Mouse (Mus musculus): Measurements from ENCODE around the gene Lce3d. TPM values are rescaled to one million over a fixed set of nuclear protein-coding genes. Genes with fewer than 3 reads are reported as not detected.

Gene Lce3d
- total and polyA plus RNA-seq, 3 experiments: not detected

Other genes starting within 250 kb of the Lce3d start
- not detected in 2 replicates for gene Lce1e, start 248.3 kb upstream of the Lce3d start, total RNA-seq (2012; rRNA removed)
- not detected for gene Lce1e, start 248.3 kb upstream of the Lce3d start, polyA plus RNA-seq (2012; ENCODE audit: insufficient read depth in 1 of 2, insufficient read length in 2 of 2, low read depth in 1 of 2, low replicate concordance in 2 of 2, missing spikeins in 1 of 2)
- not detected in 2 replicates for gene Lce1f, start 237.0 kb upstream of the Lce3d start, total RNA-seq (2012; rRNA removed)
- not detected for gene Lce1f, start 237.0 kb upstream of the Lce3d start, polyA plus RNA-seq (2012; ENCODE audit: insufficient read depth in 1 of 2, insufficient read length in 2 of 2, low read depth in 1 of 2, low replicate concordance in 2 of 2, missing spikeins in 1 of 2)
- gene Gm38119, start 218.3 kb upstream of the Lce3d start, total RNA-seq (2012; rRNA removed): not detected in 2 replicates
- gene Gm38119, start 218.3 kb upstream of the Lce3d start, polyA plus RNA-seq (2012; ENCODE audit: insufficient read depth in 1 of 2, insufficient read length in 2 of 2, low read depth in 1 of 2, low replicate concordance in 2 of 2, missing spikeins in 1 of 2): not detected
- not detected in 2 replicates for gene Lce1g, start 205.1 kb upstream of the Lce3d start, total RNA-seq (2012; rRNA removed)
- gene Lce1g, start 205.1 kb upstream of the Lce3d start, polyA plus RNA-seq (2012; ENCODE audit: insufficient read depth in 1 of 2, insufficient read length in 2 of 2, low read depth in 1 of 2, low replicate concordance in 2 of 2, missing spikeins in 1 of 2): not detected
- not detected in 2 replicates for gene Lce1h, start 192.3 kb upstream of the Lce3d start, total RNA-seq (2012; rRNA removed)
- not detected for gene Lce1h, start 192.3 kb upstream of the Lce3d start, polyA plus RNA-seq (2012; ENCODE audit: insufficient read depth in 1 of 2, insufficient read length in 2 of 2, low read depth in 1 of 2, low replicate concordance in 2 of 2, missing spikeins in 1 of 2)
- gene Lce1i, start 178.5 kb upstream of the Lce3d start, total RNA-seq (2012; rRNA removed): not detected in 2 replicates
- gene Lce1i, start 178.5 kb upstream of the Lce3d start, polyA plus RNA-seq (2012; ENCODE audit: insufficient read depth in 1 of 2, insufficient read length in 2 of 2, low read depth in 1 of 2, low replicate concordance in 2 of 2, missing spikeins in 1 of 2): not detected
- not detected in 2 replicates for gene Lce1j, start 166.9 kb upstream of the Lce3d start, total RNA-seq (2012; rRNA removed)
- not detected for gene Lce1j, start 166.9 kb upstream of the Lce3d start, polyA plus RNA-seq (2012; ENCODE audit: insufficient read depth in 1 of 2, insufficient read length in 2 of 2, low read depth in 1 of 2, low replicate concordance in 2 of 2, missing spikeins in 1 of 2)
- gene Lce1k, start 149.5 kb upstream of the Lce3d start, total RNA-seq (2012; rRNA removed): not detected in 2 replicates
- gene Lce1k, start 149.5 kb upstream of the Lce3d start, polyA plus RNA-seq (2012; ENCODE audit: insufficient read depth in 1 of 2, insufficient read length in 2 of 2, low read depth in 1 of 2, low replicate concordance in 2 of 2, missing spikeins in 1 of 2): not detected
- not detected in 2 replicates for gene Kprp, start 130.1 kb upstream of the Lce3d start, total RNA-seq (2012; rRNA removed)
- not detected for gene Kprp, start 130.1 kb upstream of the Lce3d start, polyA plus RNA-seq (2012; ENCODE audit: insufficient read depth in 1 of 2, insufficient read length in 2 of 2, low read depth in 1 of 2, low replicate concordance in 2 of 2, missing spikeins in 1 of 2)
- not detected in 2 replicates for gene Lce1l, start 106.1 kb upstream of the Lce3d start, total RNA-seq (2012; rRNA removed)
- gene Lce1l, start 106.1 kb upstream of the Lce3d start, polyA plus RNA-seq (2012; ENCODE audit: insufficient read depth in 1 of 2, insufficient read length in 2 of 2, low read depth in 1 of 2, low replicate concordance in 2 of 2, missing spikeins in 1 of 2): not detected
- not detected in 2 replicates for gene 2310050C09Rik, start 87.2 kb upstream of the Lce3d start, total RNA-seq (2012; rRNA removed)
- not detected for gene 2310050C09Rik, start 87.2 kb upstream of the Lce3d start, polyA plus RNA-seq (2012; ENCODE audit: insufficient read depth in 1 of 2, insufficient read length in 2 of 2, low read depth in 1 of 2, low replicate concordance in 2 of 2, missing spikeins in 1 of 2)
- gene Lce3a, start 31.2 kb upstream of the Lce3d start, total RNA-seq (2012; rRNA removed): not detected in 2 replicates
- gene Lce3a, start 31.2 kb upstream of the Lce3d start, polyA plus RNA-seq (2012; ENCODE audit: insufficient read depth in 1 of 2, insufficient read length in 2 of 2, low read depth in 1 of 2, low replicate concordance in 2 of 2, missing spikeins in 1 of 2): not detected
- gene Lce3b, start 24.4 kb upstream of the Lce3d start, total RNA-seq (2012; rRNA removed): not detected in 2 replicates
- gene Lce3b, start 24.4 kb upstream of the Lce3d start, polyA plus RNA-seq (2012; ENCODE audit: insufficient read depth in 1 of 2, insufficient read length in 2 of 2, low read depth in 1 of 2, low replicate concordance in 2 of 2, missing spikeins in 1 of 2): not detected
- gene Lce3c, start 12.9 kb upstream of the Lce3d start, total RNA-seq (2012; rRNA removed): not detected in 2 replicates
- not detected for gene Lce3c, start 12.9 kb upstream of the Lce3d start, polyA plus RNA-seq (2012; ENCODE audit: insufficient read depth in 1 of 2, insufficient read length in 2 of 2, low read depth in 1 of 2, low replicate concordance in 2 of 2, missing spikeins in 1 of 2)
- not detected in 2 replicates for gene Lce3e, start 9.7 kb downstream of the Lce3d start, total RNA-seq (2012; rRNA removed)
- gene Lce3e, start 9.7 kb downstream of the Lce3d start, polyA plus RNA-seq (2012; ENCODE audit: insufficient read depth in 1 of 2, insufficient read length in 2 of 2, low read depth in 1 of 2, low replicate concordance in 2 of 2, missing spikeins in 1 of 2): not detected
- gene Lce3f, start 34.8 kb downstream of the Lce3d start, total RNA-seq (2012; rRNA removed): not detected in 2 replicates
- not detected for gene Lce3f, start 34.8 kb downstream of the Lce3d start, polyA plus RNA-seq (2012; ENCODE audit: insufficient read depth in 1 of 2, insufficient read length in 2 of 2, low read depth in 1 of 2, low replicate concordance in 2 of 2, missing spikeins in 1 of 2)
- not detected in 2 replicates for gene Crct1, start 58.3 kb downstream of the Lce3d start, total RNA-seq (2012; rRNA removed)
- not detected for gene Crct1, start 58.3 kb downstream of the Lce3d start, polyA plus RNA-seq (2012; ENCODE audit: insufficient read depth in 1 of 2, insufficient read length in 2 of 2, low read depth in 1 of 2, low replicate concordance in 2 of 2, missing spikeins in 1 of 2)
- not detected in 2 replicates for gene Lce1m, start 61.7 kb downstream of the Lce3d start, total RNA-seq (2012; rRNA removed)
- not detected for gene Lce1m, start 61.7 kb downstream of the Lce3d start, polyA plus RNA-seq (2012; ENCODE audit: insufficient read depth in 1 of 2, insufficient read length in 2 of 2, low read depth in 1 of 2, low replicate concordance in 2 of 2, missing spikeins in 1 of 2)
- not detected in 2 replicates for gene Gm4858, start 111.4 kb downstream of the Lce3d start, total RNA-seq (2012; rRNA removed)
- not detected for gene Gm4858, start 111.4 kb downstream of the Lce3d start, polyA plus RNA-seq (2012; ENCODE audit: insufficient read depth in 1 of 2, insufficient read length in 2 of 2, low read depth in 1 of 2, low replicate concordance in 2 of 2, missing spikeins in 1 of 2)
- gene Crnn, start 187.4 kb downstream of the Lce3d start, total RNA-seq (2012; rRNA removed): not detected in 2 replicates
- gene Crnn, start 187.4 kb downstream of the Lce3d start, polyA plus RNA-seq (2012; ENCODE audit: insufficient read depth in 1 of 2, insufficient read length in 2 of 2, low read depth in 1 of 2, low replicate concordance in 2 of 2, missing spikeins in 1 of 2): not detected
- not detected in 2 replicates for gene Flg2, start 239.9 kb downstream of the Lce3d start, total RNA-seq (2012; rRNA removed)
- not detected for gene Flg2, start 239.9 kb downstream of the Lce3d start, polyA plus RNA-seq (2012; ENCODE audit: insufficient read depth in 1 of 2, insufficient read length in 2 of 2, low read depth in 1 of 2, low replicate concordance in 2 of 2, missing spikeins in 1 of 2)